Mouse (Mus musculus) intestine, postnatal 0 days (tissue): Measurements from ENCODE around the gene Larp4. TPM values are rescaled to one million over a fixed set of nuclear protein-coding genes. Genes with fewer than 3 reads are reported as not detected.

ENCODE experiments used
- ATAC-seq: fragments of 200-750 bp; cut with Nextera tagmentation; 2 replicates; pipeline ENCODE4 v1.8.0; 2017; ENCODE audit warnings: mild to moderate bottlenecking, moderate TSS enrichment, moderate library complexity
- H3K27ac ChIP-seq: fragments of 300-500 bp; sonication (generic); 2 replicates; pipeline ENCODE4 v1.5.1; 2014; ENCODE audit warnings: mild to moderate bottlenecking, low read depth, low read length, moderate library complexity
- H3K27me3 ChIP-seq: fragments of 300-500 bp; sonication (generic); replicated peaks from 2 replicates; pipeline ENCODE4 v1.6.1; 2014; ENCODE audit warnings: low read length, mixed read lengths; ENCODE audit not compliant: control insufficient read depth, insufficient read depth
- H3K36me3 ChIP-seq: fragments of 300-500 bp; sonication (generic); 2 replicates; pipeline ENCODE4 v1.6.1; 2014; ENCODE audit warnings: mild to moderate bottlenecking, moderate library complexity; ENCODE audit not compliant: control insufficient read depth, insufficient read depth
- H3K4me1 ChIP-seq: fragments of 300-500 bp; sonication (generic); replicated peaks from 2 replicates; pipeline ENCODE4 v1.6.1; 2014; ENCODE audit warnings: antibody characterized with exemption, low read length, mixed read lengths; ENCODE audit not compliant: control insufficient read depth, insufficient read depth
- H3K4me2 ChIP-seq: fragments of 300-500 bp; sonication (generic); replicated peaks from 2 replicates; pipeline ENCODE4 v1.6.1; 2014; ENCODE audit warnings: low read depth, mild to moderate bottlenecking, moderate library complexity
- H3K4me3 ChIP-seq: fragments of 300-500 bp; sonication (generic); 2 replicates; pipeline ENCODE4 v1.5.1; 2014; ENCODE audit warnings: low read depth, low read length
- H3K9ac ChIP-seq: fragments of 300-500 bp; sonication (generic); 2 replicates; pipeline ENCODE4 v1.6.1; 2014; ENCODE audit warnings: mild to moderate bottlenecking, low read depth, low read length
- H3K9me3 ChIP-seq: fragments of 300-500 bp; sonication (generic); 2 replicates; pipeline ENCODE4 v1.6.1; 2016; ENCODE audit warnings: mixed run types; ENCODE audit not compliant: control insufficient read depth
- CTCF ChIP-seq: sonication (generic); IDR thresholded peaks from 2 replicates; pipeline ENCODE4 v1.5.1; 2016; ENCODE audit warnings: low read depth, mild to moderate bottlenecking, control low read depth, antibody characterized with exemption, moderate library complexity
- WGBS: fragments of 180-500 bp; shearing (Covaris S2); extraction: QIAGEN DNeasy Blood & Tissue Kit; methylation state at CpG from one replicate; pipeline ENCODE4 v1.1.7; 2014; 5-methylcytosine and 5-hydroxymethylcytosine counted together
- polyA plus RNA-seq: library from polyadenylated mRNA; unstranded; fragments of >200 nt; fragmentation: Nextera tagmentation; extraction: Ambion mirVana; gene quantifications from 2 replicates; pipeline ENCODE4 v1.2.1, GENCODE M21; 2015

The Larp4 gene
- polyA plus RNA-seq, 1 experiment from 2014 or later, result 29.7 TPM

GRCm38 (mm10) chr15:99999390-99999789 lies 29.5 kb downstream of the Larp4 start:
- Histone ChIP-seq H3K4me3 (no peak overlapping the region), H3K4me1 (no peaks in the 10 kb centered on the region), H3K9me3 (no peaks in the 10 kb centered on the region), H3K27ac (no peak overlapping the region), H3K4me2 (no peak overlapping the region), H3K36me3 (peaks cover 57% of the 10 kb centered on the region), H3K27me3 (no peaks in the 10 kb centered on the region), H3K9ac (no peak overlapping the region)
- no peak for TF ChIP-seq CTCF
- no peak for ATAC-seq
- WGBS, result 72% methylated on average over 1 of the region's 1 CpGs

GRCm38 (mm10) chr15:100004677-100005273 lies 34.9 kb downstream of the Larp4 start:
- H3K4me3 ChIP-seq, result no peak overlapping the region
- no peak overlapping the region for H3K4me2 ChIP-seq
- no peak overlapping the region for H3K27ac ChIP-seq
- no peaks in the 10 kb centered on the region for H3K9me3 ChIP-seq
- ATAC-seq, result no peak
- TF ChIP-seq CTCF, result no peak
- no peaks in the 10 kb centered on the region for H3K27me3 ChIP-seq
- peaks cover 80% of the 10 kb centered on the region for H3K36me3 ChIP-seq
- no peak overlapping the region for H3K9ac ChIP-seq
- 80% methylated on average over 7 of the region's 7 CpGs for WGBS
- no peaks in the 10 kb centered on the region for H3K4me1 ChIP-seq

GRCm38 (mm10) chr15:100006180-100006579 lies 36.3 kb downstream of the Larp4 start:
- H3K27me3 ChIP-seq, result no peaks in the 10 kb centered on the region
- ATAC-seq, result no peak
- peaks cover 86% of the 10 kb centered on the region for H3K36me3 ChIP-seq
- no peak overlapping the region for H3K27ac ChIP-seq
- H3K4me2 ChIP-seq, result no peak overlapping the region
- H3K4me1 ChIP-seq, result no peaks in the 10 kb centered on the region
- no peak overlapping the region for H3K4me3 ChIP-seq
- H3K9me3 ChIP-seq, result no peaks in the 10 kb centered on the region
- TF ChIP-seq CTCF, result no peak
- no peak overlapping the region for H3K9ac ChIP-seq

- Histone ChIP-seq H3K4me1 (no peaks in the 10 kb centered on the region), H3K36me3 (peaks cover 8% of the 10 kb centered on the region), H3K9me3 (no peaks in the 10 kb centered on the region), H3K9ac (no peak overlapping the region), H3K4me2 (no peak overlapping the region), H3K27me3 (no peaks in the 10 kb centered on the region), H3K4me3 (no peak overlapping the region), H3K27ac (no peak overlapping the region)
- WGBS, result 80% methylated on average over 6 of the region's 6 CpGs
- no peak for TF ChIP-seq CTCF
- ATAC-seq, result no peak
These were observed 48.5 kb downstream of the Larp4 start for GRCm38 (mm10) chr15:100018280-100018899.

GRCm38 (mm10) chr15:100021175-100021574 lies 51.3 kb downstream of the Larp4 start:
- Histone ChIP-seq H3K36me3 (no peaks in the 10 kb centered on the region), H3K9ac (no peak overlapping the region), H3K4me3 (no peak overlapping the region), H3K27ac (no peak overlapping the region), H3K9me3 (no peaks in the 10 kb centered on the region), H3K27me3 (no peaks in the 10 kb centered on the region), H3K4me1 (no peaks in the 10 kb centered on the region), H3K4me2 (no peak overlapping the region)
- WGBS, result 94% methylated on average over 1 of the region's 1 CpGs
- no peak for ATAC-seq
- no peak for TF ChIP-seq CTCF

- no peaks in the 10 kb centered on the region for H3K9me3 ChIP-seq
- no peaks in the 10 kb centered on the region for H3K27me3 ChIP-seq
- H3K36me3 ChIP-seq, result no peaks in the 10 kb centered on the region
- 0 out of 2 replicates have a peak overlapping the region, but pooled peaks have one; percentile 21 for H3K4me2 ChIP-seq
- 19% methylated on average over 5 of the region's 5 CpGs for WGBS
- H3K27ac ChIP-seq, result no peak overlapping the region
- no peak overlapping the region for H3K4me3 ChIP-seq
- no peaks in the 10 kb centered on the region for H3K4me1 ChIP-seq
- no peak overlapping the region for H3K9ac ChIP-seq
- TF ChIP-seq CTCF, result peak; percentile 77
- ATAC-seq, result no peak
These were observed 53.1 kb downstream of the Larp4 start for GRCm38 (mm10) chr15:100022923-100023322.
